Mouse (Mus musculus) heart, postnatal 0 days (tissue): Measurements from ENCODE around the gene Rtp3.

ENCODE experiments used
- CTCF ChIP-seq: IDR thresholded peaks from 2 replicates; pipeline ENCODE4 v1.5.1; 2016; ENCODE audit warnings: antibody characterized with exemption, control low read depth, low read depth
- EP300 ChIP-seq: IDR thresholded peaks from 2 replicates; pipeline ENCODE4 v1.6.1; 2016; ENCODE audit warnings: antibody characterized with exemption, low read depth

GRCm38 (mm10) chr9:110979411-110979810 is 11.0 kb downstream of the Rtp3 start:
- TF ChIP-seq CTCF (no peak), EP300 (no peak)
